Mouse (Mus musculus) mature B cell (primary cell): ENCODE results near the gene Canx.

Experiments
- in situ Hi-C: fragments of 300-500 bp; cut with MboI; formaldehyde crosslinking; loops from 2 replicates; pipeline ENCODE4 v1.14.3; 2019

Gene Canx

GRCm38 (mm10) chr11:50325496-50326301 lies at the start of gene Canx:
Gene Canx, minus strand, starts transcription at chr11:50325673.
- in situ Hi-C loops = loop anchor here (5.0 kb wide), 1 partner anchor 37 kb away; no protein-coding TSS in a partner anchor

- in situ Hi-C loops = no loop called here
Measured at GRCm38 (mm10) chr11:50374286-50375015, 49.0 kb upstream of the Canx start.

GRCm38 (mm10) chr11:50373621-50374020 lies 48.1 kb upstream of the Canx start:
- in situ Hi-C loops = no loop called here

- in situ Hi-C loops = no loop called here
Measured at GRCm38 (mm10) chr11:50373086-50373485, 47.6 kb upstream of the Canx start.

GRCm38 (mm10) chr11:50371911-50372310 lies 46.4 kb upstream of the Canx start:
- in situ Hi-C loops = no loop called here

GRCm38 (mm10) chr11:50371399-50371841 lies 45.9 kb upstream of the Canx start:
- in situ Hi-C loops = no loop called here

GRCm38 (mm10) chr11:50370969-50371368 lies 45.5 kb upstream of the Canx start:
- in situ Hi-C loops = no loop called here

GRCm38 (mm10) chr11:50369360-50369911 lies 44.0 kb upstream of the Canx start:
- in situ Hi-C loops = no loop called here

- in situ Hi-C loops = no loop called here
Measured at GRCm38 (mm10) chr11:50367531-50367930, 42.1 kb upstream of the Canx start.

- in situ Hi-C loops = no loop called here
Measured at GRCm38 (mm10) chr11:50365322-50365721, 39.8 kb upstream of the Canx start.

- in situ Hi-C loops = loop anchor here (5.0 kb wide), 1 partner anchor 37 kb away; the partner anchor contains the start of gene Canx
Measured at GRCm38 (mm10) chr11:50364548-50364947, 39.1 kb upstream of the Canx start.

- in situ Hi-C loops = loop anchor here (5.0 kb wide), 1 partner anchor 34 kb away; the partner anchor contains the start of gene Canx
Measured at GRCm38 (mm10) chr11:50361282-50361681, 35.8 kb upstream of the Canx start.

- in situ Hi-C loops = no loop called here
Measured at GRCm38 (mm10) chr11:50358950-50359861, 33.7 kb upstream of the Canx start.

- in situ Hi-C loops = no loop called here
Measured at GRCm38 (mm10) chr11:50355395-50355794, 29.9 kb upstream of the Canx start.

GRCm38 (mm10) chr11:50354851-50355250 lies 29.4 kb upstream of the Canx start:
- in situ Hi-C loops = no loop called here

- in situ Hi-C loops = no loop called here
Measured at GRCm38 (mm10) chr11:50354162-50354561, 28.7 kb upstream of the Canx start, which contains the start of gene Cby3. Gene Cby3, plus strand, starts transcription at chr11:50354462.

GRCm38 (mm10) chr11:50352177-50352576 lies 26.7 kb upstream of the Canx start:
- in situ Hi-C loops = no loop called here

- in situ Hi-C loops = no loop called here
Measured at GRCm38 (mm10) chr11:50346256-50347032, 21.0 kb upstream of the Canx start.

GRCm38 (mm10) chr11:50345486-50345885 lies 20.0 kb upstream of the Canx start:
- in situ Hi-C loops = no loop called here

- in situ Hi-C loops = no loop called here
Measured at GRCm38 (mm10) chr11:50336891-50337290, 11.4 kb upstream of the Canx start.

- in situ Hi-C loops = no loop called here
Measured at GRCm38 (mm10) chr11:50336126-50336525, 10.7 kb upstream of the Canx start.
